Mouse (Mus musculus) hindbrain, embryonic 12.5 days (tissue): ENCODE data around the gene Krt86. TPM values are rescaled to one million over a fixed set of nuclear protein-coding genes. Genes with fewer than 3 reads are reported as not detected.

Experiments used
- ATAC-seq: fragments of 200-750 bp; cut with Nextera tagmentation; 2 replicates; pipeline ENCODE4 v1.8.0; 2017; ENCODE audit warnings: moderate TSS enrichment; ENCODE audit not compliant: low FRiP score
- H3K27ac ChIP-seq: fragments of 300-500 bp; sonication (generic); 2 replicates; pipeline ENCODE4 v1.5.1; 2016; ENCODE audit warnings: mild to moderate bottlenecking
- H3K27me3 ChIP-seq: fragments of 300-500 bp; sonication (generic); 2 replicates; pipeline ENCODE4 v1.6.1; 2016; ENCODE audit warnings: mild to moderate bottlenecking
- H3K36me3 ChIP-seq: fragments of 300-500 bp; sonication (generic); 2 replicates; pipeline ENCODE4 v1.6.1; 2016; ENCODE audit warnings: mild to moderate bottlenecking
- H3K4me1 ChIP-seq: fragments of 300-500 bp; sonication (generic); 2 replicates; pipeline ENCODE4 v1.6.1; 2016
- H3K4me2 ChIP-seq: fragments of 300-500 bp; sonication (generic); replicated peaks from 2 replicates; pipeline ENCODE4 v1.6.1; 2016; ENCODE audit warnings: mild to moderate bottlenecking
- H3K4me3 ChIP-seq: fragments of 300-500 bp; sonication (generic); 2 replicates; pipeline ENCODE4 v1.5.1; 2016; ENCODE audit warnings: mild to moderate bottlenecking
- H3K9ac ChIP-seq: fragments of 300-500 bp; sonication (generic); 2 replicates; pipeline ENCODE4 v1.6.1; 2016; ENCODE audit warnings: mild to moderate bottlenecking, moderate library complexity
- H3K9me3 ChIP-seq: fragments of 300-500 bp; sonication (generic); replicated peaks from 2 replicates; pipeline ENCODE4 v1.6.1; 2016; ENCODE audit warnings: mild to moderate bottlenecking
- WGBS: fragments of 180-500 bp; shearing (Covaris S2); methylation state at CpG from one replicate; pipeline ENCODE4 v1.1.7; 2016; 5-methylcytosine and 5-hydroxymethylcytosine counted together
- polyA plus RNA-seq: library from polyadenylated mRNA; unstranded; fragments of >200 nt; fragmentation: Nextera tagmentation; extraction: Ambion mirVana; gene quantifications from 2 replicates; pipeline ENCODE4 v1.2.1, GENCODE M21; 2016

The Krt86 gene
- polyA plus RNA-seq, 1 experiment from 2014 or later, result not detected

DNA sequence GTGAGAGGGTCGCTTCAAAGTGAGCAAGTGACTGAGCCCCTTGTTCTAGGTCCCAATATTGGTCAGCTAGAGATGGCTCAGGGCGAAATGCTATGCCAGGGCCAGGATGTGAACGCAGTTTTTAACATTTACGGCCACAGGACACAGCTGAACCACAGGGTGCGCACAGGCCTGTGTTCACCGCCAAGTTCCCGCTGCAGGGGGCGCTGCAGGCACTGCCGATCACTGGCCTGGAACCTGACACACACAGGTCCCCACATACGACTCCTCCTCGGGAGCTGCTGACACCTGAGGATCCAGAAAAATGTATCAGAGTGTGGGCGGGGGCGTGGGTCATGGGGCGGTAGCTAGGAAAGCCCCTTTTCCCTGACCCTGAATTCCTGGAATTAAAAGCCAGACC lies 14.0 kb upstream of the Krt86 start:
- H3K36me3 ChIP-seq, result no peaks in the 10 kb centered on the region
- H3K4me3 ChIP-seq, result no peak overlapping the region
- H3K27me3 ChIP-seq, result no peaks in the 10 kb centered on the region
- no peak overlapping the region for H3K9ac ChIP-seq
- ATAC-seq, result no peak
- no peak overlapping the region for H3K4me2 ChIP-seq
- H3K27ac ChIP-seq, result no peak overlapping the region
- WGBS, result 76% methylated on average over 14 of the region's 14 CpGs
- H3K9me3 ChIP-seq, result no peaks in the 10 kb centered on the region
- H3K4me1 ChIP-seq, result peaks cover 4% of the 10 kb centered on the region; the same call in 1 of the 2 replicates

GRCm38 (mm10) chr15:101463651-101464050 lies 9.6 kb upstream of the Krt86 start, which contains the start of gene Krt81:
Gene Krt81 (minus strand): TSS chr15:101463751.
- no peak within 1 kb of the TSS for H3K4me2 ChIP-seq
- no peak within 1 kb of the TSS for H3K4me3 ChIP-seq
- no peak within 1 kb of the TSS for H3K9ac ChIP-seq
- H3K27me3 ChIP-seq, result no peaks in the 10 kb centered on the region
- ATAC-seq, result no peak
- H3K9me3 ChIP-seq, result no peaks in the 10 kb centered on the region
- WGBS, result 86% methylated on average over 13 of the region's 13 CpGs
- no peak within 1 kb of the TSS for H3K27ac ChIP-seq
- H3K4me1 ChIP-seq, result peaks cover 4% of the 10 kb centered on the region; the same call in 1 of the 2 replicates
- H3K36me3 ChIP-seq, result no peaks in the 10 kb centered on the region

GRCm38 (mm10) chr15:101469093-101469492 lies 4.2 kb upstream of the Krt86 start:
- Histone ChIP-seq H3K9ac (no peak overlapping the region), H3K4me2 (no peak overlapping the region), H3K27ac (no peak overlapping the region), H3K27me3 (no peaks in the 10 kb centered on the region), H3K4me1 (no peaks in the 10 kb centered on the region), H3K4me3 (no peak overlapping the region), H3K36me3 (no peaks in the 10 kb centered on the region), H3K9me3 (no peaks in the 10 kb centered on the region)
- ATAC-seq, result no peak
- WGBS, result 82% methylated on average over 4 of the region's 4 CpGs

- 10% methylated on average over 31 of the region's 31 CpGs for WGBS
- peak overlapping the region; percentile 62 for H3K4me2 ChIP-seq
- ATAC-seq, result peak; percentile 43; the same call in 1 of the 2 replicates
Measured at GRCm38 (mm10) chr15:101479007-101479665, 5.9 kb downstream of the Krt86 start.

GRCm38 (mm10) chr15:101479666-101480060 lies 6.4 kb downstream of the Krt86 start:
- no peaks in the 10 kb centered on the region for H3K36me3 ChIP-seq
- ATAC-seq, result no peak
- H3K9me3 ChIP-seq, result no peaks in the 10 kb centered on the region
- H3K9ac ChIP-seq, result peak overlapping the region; percentile 49; the same call in 1 of the 2 replicates
- H3K27me3 ChIP-seq, result 0 out of 2 replicates have a peak, but pooled peaks cover 7% of the 10 kb centered on the region
- WGBS, result 27% methylated on average over 11 of the region's 11 CpGs
- no peak overlapping the region for H3K27ac ChIP-seq
- H3K4me1 ChIP-seq, result peaks cover 9% of the 10 kb centered on the region
- peak overlapping the region; percentile 62 for H3K4me2 ChIP-seq
- H3K4me3 ChIP-seq, result peak overlapping the region; percentile 19

More at GRCm38 (mm10) chr15:101479007-101479665, 5.9 kb downstream of the Krt86 start:
- H3K4me1 ChIP-seq, result peaks cover 9% of the 10 kb centered on the region
- H3K36me3 ChIP-seq, result no peaks in the 10 kb centered on the region
- no peaks in the 10 kb centered on the region for H3K9me3 ChIP-seq
- H3K27ac ChIP-seq, result no peak overlapping the region
- peak overlapping the region; percentile 19 for H3K4me3 ChIP-seq
- H3K27me3 ChIP-seq, result 0 out of 2 replicates have a peak, but pooled peaks cover 7% of the 10 kb centered on the region
- peak overlapping the region; percentile 49; the same call in 1 of the 2 replicates for H3K9ac ChIP-seq

DNA sequence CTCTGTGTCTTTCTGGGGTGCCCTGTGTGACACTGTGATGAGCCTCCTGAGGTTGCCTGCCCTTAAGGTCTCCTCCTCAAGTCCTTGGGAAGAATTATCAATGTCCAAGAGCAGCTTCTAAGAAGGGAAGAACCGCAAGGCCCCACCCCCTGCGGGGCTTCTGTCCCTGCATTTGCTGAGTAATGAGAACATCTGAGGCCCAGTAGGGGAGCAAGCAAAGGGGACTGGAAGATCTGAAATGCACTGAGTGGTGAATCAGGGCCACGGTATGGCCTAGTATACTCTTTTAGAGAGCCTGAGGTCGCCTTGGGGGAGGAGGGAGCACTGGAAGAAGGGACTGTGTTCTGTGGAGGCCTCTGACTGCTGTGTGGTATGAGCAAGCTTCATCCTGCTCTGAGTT lies 8.8 kb downstream of the Krt86 start:
- Histone ChIP-seq H3K9me3 (no peaks in the 10 kb centered on the region), H3K4me1 (peaks cover 13% of the 10 kb centered on the region), H3K4me2 (no peak overlapping the region), H3K9ac (no peak overlapping the region), H3K36me3 (no peaks in the 10 kb centered on the region), H3K4me3 (no peak overlapping the region), H3K27ac (no peak overlapping the region), H3K27me3 (0 out of 2 replicates have a peak, but pooled peaks cover 7% of the 10 kb centered on the region)
- no peak for ATAC-seq
- 50% methylated on average over 4 of the region's 4 CpGs for WGBS

DNA sequence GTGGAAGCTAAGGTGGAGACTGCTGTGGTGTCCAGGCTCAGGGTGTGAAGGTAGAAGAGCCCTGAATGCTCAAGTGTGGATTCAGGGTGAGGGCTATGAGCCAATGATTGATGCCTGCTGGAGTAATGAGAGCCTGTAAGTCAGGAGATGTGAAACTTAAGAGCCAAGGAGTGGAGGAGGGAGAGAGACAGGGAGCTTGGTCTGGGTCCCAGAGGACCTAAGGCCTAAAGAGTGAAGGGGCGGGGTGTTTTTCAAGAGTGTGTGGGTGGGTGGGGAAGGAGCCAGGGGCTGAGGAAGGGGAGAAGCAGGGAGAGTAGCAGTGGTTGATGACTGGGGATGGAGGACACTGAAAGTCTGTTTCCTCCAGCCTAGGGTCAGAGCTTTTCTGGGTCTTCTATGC lies 10.4 kb downstream of the Krt86 start:
- no peak overlapping the region for H3K4me2 ChIP-seq
- H3K4me3 ChIP-seq, result no peak overlapping the region
- H3K4me1 ChIP-seq, result peaks cover 13% of the 10 kb centered on the region
- no peak overlapping the region for H3K27ac ChIP-seq
- H3K9me3 ChIP-seq, result no peaks in the 10 kb centered on the region
- no peaks in the 10 kb centered on the region for H3K36me3 ChIP-seq
- 0 out of 2 replicates have a peak, but pooled peaks cover 4% of the 10 kb centered on the region for H3K27me3 ChIP-seq
- H3K9ac ChIP-seq, result no peak overlapping the region
- no peak for ATAC-seq
- WGBS, result 85% methylated on average over 1 of the region's 1 CpGs

DNA sequence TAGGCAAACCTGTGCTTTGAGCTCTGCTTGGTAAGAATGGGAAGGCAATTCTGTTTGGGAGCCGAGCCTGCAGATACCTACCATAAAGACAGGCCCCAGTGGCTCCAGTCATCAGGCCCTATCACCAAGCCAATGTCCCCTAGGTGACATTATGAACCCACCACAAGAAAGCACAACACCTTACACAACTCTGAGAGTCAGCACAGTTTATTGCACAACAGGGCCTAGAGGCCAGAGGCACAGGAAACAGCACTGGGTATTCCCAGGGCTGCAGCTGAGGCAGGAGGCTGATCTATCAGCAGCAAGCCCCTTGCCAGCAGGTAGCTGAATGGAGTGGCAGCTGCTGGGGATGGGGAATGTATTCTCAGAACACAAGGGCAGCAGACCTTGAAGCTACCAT lies 11.7 kb downstream of the Krt86 start:
- H3K4me1 ChIP-seq, result peaks cover 4% of the 10 kb centered on the region; the same call in 1 of the 2 replicates
- H3K4me3 ChIP-seq, result no peak overlapping the region
- 71% methylated on average over 1 of the region's 1 CpGs for WGBS
- no peak overlapping the region for H3K9ac ChIP-seq
- no peaks in the 10 kb centered on the region for H3K36me3 ChIP-seq
- H3K4me2 ChIP-seq, result no peak overlapping the region
- no peaks in the 10 kb centered on the region for H3K27me3 ChIP-seq
- no peaks in the 10 kb centered on the region for H3K9me3 ChIP-seq
- no peak for ATAC-seq
- H3K27ac ChIP-seq, result no peak overlapping the region

DNA sequence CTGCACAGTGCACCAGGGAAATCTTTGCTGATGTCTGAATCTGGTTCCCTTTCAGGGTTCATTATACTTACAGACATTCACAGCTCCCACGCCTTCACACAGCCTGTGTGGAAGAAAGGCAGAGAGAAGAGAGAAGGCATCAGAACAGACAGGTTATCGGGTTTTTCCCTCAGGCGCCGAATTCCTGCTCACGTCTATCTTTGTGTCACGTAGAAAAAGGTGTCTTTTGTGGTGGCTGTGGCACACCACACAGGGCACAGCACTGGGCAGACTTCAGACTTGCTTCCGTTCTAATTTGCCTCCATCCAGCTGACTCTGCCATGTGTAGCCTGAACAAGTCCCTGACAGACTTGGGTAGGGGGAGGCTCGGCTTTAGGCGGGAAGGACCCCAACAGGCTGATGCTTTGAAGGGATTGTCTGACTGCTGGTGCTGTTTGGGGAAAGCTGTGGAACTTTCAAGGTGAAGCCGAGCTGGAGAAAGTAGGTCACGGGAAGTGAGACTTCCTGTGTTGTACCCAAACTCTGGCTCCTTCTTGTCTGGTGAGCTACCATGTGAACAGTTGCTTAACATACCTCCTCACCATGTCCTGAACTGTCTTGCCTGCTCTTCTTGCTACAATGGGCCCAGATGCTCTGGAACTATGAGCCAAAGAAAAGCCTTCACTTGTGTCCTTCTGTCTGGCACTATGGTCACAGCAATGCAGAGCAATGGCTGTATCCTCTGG lies 12.8 kb downstream of the Krt86 start:
- no peak overlapping the region for H3K9ac ChIP-seq
- 88% methylated on average over 11 of the region's 11 CpGs for WGBS
- no peak overlapping the region for H3K4me3 ChIP-seq
- no peaks in the 10 kb centered on the region for H3K27me3 ChIP-seq
- no peak overlapping the region for H3K27ac ChIP-seq
- no peak for ATAC-seq
- no peaks in the 10 kb centered on the region for H3K9me3 ChIP-seq
- H3K4me1 ChIP-seq, result peaks cover 4% of the 10 kb centered on the region; the same call in 1 of the 2 replicates
- H3K36me3 ChIP-seq, result no peaks in the 10 kb centered on the region
- H3K4me2 ChIP-seq, result no peak overlapping the region

DNA sequence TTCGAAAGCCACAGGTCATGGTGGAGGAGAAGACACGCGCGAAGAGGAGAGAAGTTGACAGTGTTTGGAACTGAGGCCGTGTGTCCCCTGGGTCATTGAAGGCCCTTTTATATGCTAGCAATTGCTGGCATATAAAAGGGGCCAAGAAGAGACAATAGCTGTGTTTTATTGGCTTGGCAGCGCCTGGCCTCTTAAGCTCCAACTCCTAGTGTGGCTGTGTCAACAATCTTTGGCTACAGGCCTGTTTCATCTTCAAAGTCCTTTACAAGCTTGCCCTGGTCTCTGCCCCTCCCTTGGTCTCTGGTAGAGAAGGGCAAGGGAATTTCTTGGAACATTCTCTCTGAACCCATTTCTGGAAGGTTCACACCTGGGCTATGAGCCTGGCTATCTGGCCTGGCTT lies 18.2 kb downstream of the Krt86 start, which contains the start of gene Krt83:
Gene Krt83 (minus strand): TSS at position 82 of the 400 bp plus-strand sequence.
- 0 out of 2 replicates have a peak, but pooled peaks cover 4% of the 10 kb centered on the region for H3K27me3 ChIP-seq
- H3K4me3 ChIP-seq, result no peak within 1 kb of the TSS
- H3K9ac ChIP-seq, result no peak within 1 kb of the TSS
- H3K4me2 ChIP-seq, result no peak within 1 kb of the TSS
- H3K4me1 ChIP-seq, result no peaks in the 10 kb centered on the region
- H3K27ac ChIP-seq, result no peak within 1 kb of the TSS
- WGBS, result 69% methylated on average over 6 of the region's 6 CpGs
- no peak for ATAC-seq
- H3K9me3 ChIP-seq, result no peaks in the 10 kb centered on the region
- H3K36me3 ChIP-seq, result no peaks in the 10 kb centered on the region

- no peak for ATAC-seq
- no peaks in the 10 kb centered on the region for H3K4me1 ChIP-seq
- H3K4me3 ChIP-seq, result no peak overlapping the region
- no peaks in the 10 kb centered on the region for H3K9me3 ChIP-seq
- H3K9ac ChIP-seq, result no peak overlapping the region
- 72% methylated on average over 8 of the region's 8 CpGs for WGBS
- H3K4me2 ChIP-seq, result no peak overlapping the region
- no peaks in the 10 kb centered on the region for H3K36me3 ChIP-seq
- H3K27ac ChIP-seq, result no peak overlapping the region
- 0 out of 2 replicates have a peak, but pooled peaks cover 4% of the 10 kb centered on the region for H3K27me3 ChIP-seq
Measured at GRCm38 (mm10) chr15:101492718-101493117, 19.4 kb downstream of the Krt86 start.

GRCm38 (mm10) chr15:101493713-101494112 lies 20.4 kb downstream of the Krt86 start:
- Histone ChIP-seq H3K27me3 (0 out of 2 replicates have a peak, but pooled peaks cover 4% of the 10 kb centered on the region), H3K4me1 (no peaks in the 10 kb centered on the region), H3K27ac (no peak overlapping the region), H3K4me2 (no peak overlapping the region), H3K9me3 (no peaks in the 10 kb centered on the region), H3K4me3 (no peak overlapping the region), H3K36me3 (no peaks in the 10 kb centered on the region), H3K9ac (no peak overlapping the region)
- 90% methylated on average over 6 of the region's 6 CpGs for WGBS
- no peak for ATAC-seq
